Mouse (Mus musculus): ENCODE measurements around the gene Tnfrsf13c.

Gene Tnfrsf13c

GRCm38 (mm10) chr15:82229542-82230045, 5.4 kb upstream of the Tnfrsf13c start:
- DNase-seq: no peak

- DNase-seq: no peak
These were observed 1.6 kb upstream of the Tnfrsf13c start for GRCm38 (mm10) chr15:82225769-82226168.

- DNase-seq: no peak
These were observed 540 bp upstream of the Tnfrsf13c start for GRCm38 (mm10) chr15:82224602-82225215.

GRCm38 (mm10) chr15:82223251-82223650, 918 bp downstream of the Tnfrsf13c start:
- DNase-seq: no peak

- DNase-seq: no peak
These were observed 2.9 kb downstream of the Tnfrsf13c start for GRCm38 (mm10) chr15:82221104-82221860.

GRCm38 (mm10) chr15:82220003-82220675, 4.0 kb downstream of the Tnfrsf13c start:
- DNase-seq: no peak

- DNase-seq: no peak
These were observed 5.1 kb downstream of the Tnfrsf13c start for GRCm38 (mm10) chr15:82218778-82219666.

GRCm38 (mm10) chr15:82217980-82218379, 6.2 kb downstream of the Tnfrsf13c start:
- DNase-seq: no peak

- no peak for DNase-seq
These were observed 7.1 kb downstream of the Tnfrsf13c start for GRCm38 (mm10) chr15:82217039-82217438.

- no peak for DNase-seq
These were observed 7.9 kb downstream of the Tnfrsf13c start for GRCm38 (mm10) chr15:82216142-82216827.

- no peak for DNase-seq
These were observed 8.7 kb downstream of the Tnfrsf13c start for GRCm38 (mm10) chr15:82215332-82216046.

GRCm38 (mm10) chr15:82213222-82213621, 10.9 kb downstream of the Tnfrsf13c start:
- no peak for DNase-seq

GRCm38 (mm10) chr15:82212752-82213063, 11.5 kb downstream of the Tnfrsf13c start, which contains the start of gene Shisa8:
Shisa8 (minus strand) TSS chr15:82212815.
- DNase-seq: no peak

- peak in 1 of 2 experiments; percentile 39 for DNase-seq
These were observed 12.0 kb downstream of the Tnfrsf13c start for GRCm38 (mm10) chr15:82211911-82212751.

GRCm38 (mm10) chr15:82211281-82211680, 12.9 kb downstream of the Tnfrsf13c start:
- DNase-seq: no peak

GRCm38 (mm10) chr15:82210801-82211200, 13.4 kb downstream of the Tnfrsf13c start:
- no peak for DNase-seq

GRCm38 (mm10) chr15:82209295-82210050, 14.7 kb downstream of the Tnfrsf13c start:
- no peak for DNase-seq

- no peak for DNase-seq
These were observed 15.9 kb downstream of the Tnfrsf13c start for GRCm38 (mm10) chr15:82208307-82208706.

- DNase-seq: no peak
These were observed 16.5 kb downstream of the Tnfrsf13c start for GRCm38 (mm10) chr15:82207504-82208219.

Data from kidney, postnatal 36 days (tissue).